Mouse (Mus musculus) midbrain, postnatal 0 days (tissue): ENCODE results near the gene Rd3l. TPM values are rescaled to one million over a fixed set of nuclear protein-coding genes. Genes with fewer than 3 reads are reported as not detected.
"Not testable (repeated sequence)": the region's sequence is repeated elsewhere in the genome, so short reads cannot be mapped to it uniquely, and the experiment has no call there.

Experiments used
- ATAC-seq: fragments of 200-750 bp; cut with Nextera tagmentation; 2 replicates; pipeline ENCODE4 v1.8.0; 2017; ENCODE audit warnings: moderate number of reproducible peaks, mild to moderate bottlenecking, moderate TSS enrichment, moderate library complexity; ENCODE audit not compliant: low FRiP score
- DNase-seq: peaks from one replicate; pipeline ENCODE4 v3.0.0-alpha.2; 2015; ENCODE audit warnings: low spot score
- H3K27ac ChIP-seq: fragments of 300-500 bp; sonication (generic); 2 replicates; pipeline ENCODE4 v1.5.1; 2014; ENCODE audit warnings: low read depth, mild to moderate bottlenecking, low read length, mixed read lengths
- H3K27me3 ChIP-seq: fragments of 300-500 bp; sonication (generic); 2 replicates; pipeline ENCODE4 v1.6.1; 2014; ENCODE audit warnings: low read length, control low read depth, mixed read lengths; ENCODE audit not compliant: insufficient read depth
- H3K36me3 ChIP-seq: fragments of 300-500 bp; sonication (generic); 2 replicates; pipeline ENCODE4 v1.6.1; 2014; ENCODE audit warnings: low read length, control low read depth, mixed read lengths; ENCODE audit not compliant: insufficient read depth
- H3K4me1 ChIP-seq: fragments of 300-500 bp; sonication (generic); 2 replicates; pipeline ENCODE4 v1.6.1; 2014; ENCODE audit warnings: mild to moderate bottlenecking, control low read depth, antibody characterized with exemption, low read length, mixed read lengths; ENCODE audit not compliant: insufficient read depth
- H3K4me2 ChIP-seq: fragments of 300-500 bp; sonication (generic); 2 replicates; pipeline ENCODE4 v1.6.1; 2014; ENCODE audit warnings: low read depth, mild to moderate bottlenecking, low read length, mixed read lengths; ENCODE audit not compliant: poor library complexity, severe bottlenecking
- H3K4me3 ChIP-seq: fragments of 300-500 bp; sonication (generic); 2 replicates; pipeline ENCODE4 v1.5.1; 2014; ENCODE audit warnings: low read depth, mild to moderate bottlenecking, low read length, moderate library complexity
- H3K9ac ChIP-seq: fragments of 300-500 bp; sonication (generic); replicated peaks from 2 replicates; pipeline ENCODE4 v1.6.1; 2014; ENCODE audit warnings: mild to moderate bottlenecking, low read length, moderate library complexity, mixed read lengths; ENCODE audit not compliant: poor library complexity, severe bottlenecking
- H3K9me3 ChIP-seq: fragments of 300-500 bp; sonication (generic); 2 replicates; pipeline ENCODE4 v1.6.1; 2016; ENCODE audit warnings: low read length, control low read depth
- CTCF ChIP-seq: IDR thresholded peaks from 2 replicates; pipeline ENCODE4 v1.5.1; 2016; ENCODE audit warnings: antibody characterized with exemption, mild to moderate bottlenecking
- WGBS: fragments of 180-500 bp; shearing (Covaris S2); extraction: QIAGEN DNeasy Blood & Tissue Kit; methylation state at CpG from one replicate; pipeline ENCODE4 v1.1.7; 2014; 5-methylcytosine and 5-hydroxymethylcytosine counted together
- polyA plus RNA-seq: library from polyadenylated mRNA; unstranded; fragments of >200 nt; fragmentation: Nextera tagmentation; extraction: Ambion mirVana; gene quantifications from 2 replicates; pipeline ENCODE4 v1.2.1, GENCODE M21; 2015
- total RNA-seq: library from RNA; depleted of rRNA; stranded (reverse); fragments of >200 nt; gene quantifications from 2 replicates; pipeline ENCODE4 v1.2.3, GENCODE M21; 2014

Rd3l gene
- total and polyA plus RNA-seq, 2 experiments from 2014 or later, result 0.38 TPM; not detected in 1

DNA sequence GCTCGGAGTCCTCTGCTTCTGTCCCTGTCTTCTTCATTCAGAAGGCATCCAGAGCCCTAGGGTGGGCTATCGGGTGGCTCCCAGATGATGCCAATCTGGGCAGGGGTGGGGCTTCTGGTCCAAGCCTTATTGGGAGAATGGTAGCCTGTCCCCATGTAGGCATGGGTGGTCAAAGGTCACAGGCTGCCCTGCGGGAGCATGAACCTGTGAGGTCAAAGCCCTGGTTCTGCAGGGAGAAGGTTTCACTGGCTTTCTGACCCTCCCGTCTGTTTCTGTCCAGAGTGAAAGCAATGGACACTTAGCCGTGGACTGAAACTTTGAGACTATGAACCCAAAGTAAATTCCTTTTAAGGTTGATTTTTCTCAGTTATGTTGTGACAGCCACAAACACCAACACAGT lies 24.9 kb downstream of the Rd3l start:
- DNase-seq, result no peak
- Histone ChIP-seq H3K27me3 (no peaks in the 10 kb centered on the region), H3K9ac (no peak overlapping the region), H3K27ac (no peak overlapping the region), H3K4me1 (no peaks in the 10 kb centered on the region), H3K4me3 (no peak overlapping the region), H3K4me2 (no peak overlapping the region), H3K9me3 (no peaks in the 10 kb centered on the region), H3K36me3 (peaks cover 17% of the 10 kb centered on the region)
- no peak for TF ChIP-seq CTCF
- no peak for ATAC-seq
- 81% methylated on average over 5 of the region's 5 CpGs for WGBS

DNA sequence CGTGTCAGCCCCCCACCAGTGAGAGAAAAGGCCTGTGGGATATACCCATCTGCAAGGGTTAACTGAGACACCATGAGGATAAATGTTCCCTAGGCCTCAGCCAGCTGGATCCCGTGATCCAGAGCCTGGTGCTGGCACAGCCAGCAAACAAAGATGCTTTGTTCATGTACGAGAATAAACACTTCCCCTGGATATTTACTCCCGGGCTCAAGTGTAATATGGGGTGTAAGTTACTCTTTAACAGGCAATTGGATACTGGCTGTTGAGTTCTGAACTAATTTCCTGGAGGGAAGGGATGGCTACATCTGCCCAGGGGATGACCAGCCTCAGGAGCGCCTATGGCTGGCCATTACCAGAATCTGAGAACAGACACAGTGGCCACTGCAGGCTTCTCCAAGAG lies 29.4 kb downstream of the Rd3l start:
- no peak for TF ChIP-seq CTCF
- H3K4me3 ChIP-seq, result no peak overlapping the region
- no peaks in the 10 kb centered on the region for H3K36me3 ChIP-seq
- ATAC-seq (no peak), DNase-seq (no peak)
- no peak overlapping the region for H3K4me2 ChIP-seq
- H3K9ac ChIP-seq, result no peak overlapping the region
- H3K9me3 ChIP-seq, result no peaks in the 10 kb centered on the region
- H3K27ac ChIP-seq, result no peak overlapping the region
- no peaks in the 10 kb centered on the region for H3K27me3 ChIP-seq
- no peaks in the 10 kb centered on the region for H3K4me1 ChIP-seq
- 63% methylated on average over 5 of the region's 5 CpGs for WGBS

DNA sequence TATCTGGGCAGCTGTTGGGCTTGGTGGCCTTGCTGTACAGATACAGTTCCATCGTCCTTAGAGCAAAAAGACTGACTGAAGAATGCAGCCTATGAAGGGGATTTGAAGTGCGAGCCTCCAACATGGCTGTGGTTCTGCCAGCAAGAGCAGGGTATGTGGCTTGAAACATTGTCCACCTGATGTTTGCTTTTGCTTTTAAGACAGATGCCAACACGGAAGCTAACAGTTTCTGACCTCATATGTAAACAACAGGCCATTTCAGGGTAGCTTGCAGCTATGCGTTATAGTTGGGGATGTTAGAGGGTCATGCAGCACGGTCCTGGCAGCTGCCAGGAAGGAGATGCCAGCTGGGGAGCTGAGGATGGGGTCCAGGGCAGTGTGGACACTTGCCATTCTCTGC lies 30.6 kb downstream of the Rd3l start:
- Histone ChIP-seq H3K27me3 (no peaks in the 10 kb centered on the region), H3K27ac (no peak overlapping the region), H3K4me3 (no peak overlapping the region), H3K4me1 (no peaks in the 10 kb centered on the region), H3K4me2 (no peak overlapping the region), H3K9me3 (no peaks in the 10 kb centered on the region), H3K36me3 (no peaks in the 10 kb centered on the region), H3K9ac (no peak overlapping the region)
- DNase-seq, result no peak
- no peak for TF ChIP-seq CTCF
- ATAC-seq, result no peak
- WGBS, result 82% methylated on average over 5 of the region's 5 CpGs

DNA sequence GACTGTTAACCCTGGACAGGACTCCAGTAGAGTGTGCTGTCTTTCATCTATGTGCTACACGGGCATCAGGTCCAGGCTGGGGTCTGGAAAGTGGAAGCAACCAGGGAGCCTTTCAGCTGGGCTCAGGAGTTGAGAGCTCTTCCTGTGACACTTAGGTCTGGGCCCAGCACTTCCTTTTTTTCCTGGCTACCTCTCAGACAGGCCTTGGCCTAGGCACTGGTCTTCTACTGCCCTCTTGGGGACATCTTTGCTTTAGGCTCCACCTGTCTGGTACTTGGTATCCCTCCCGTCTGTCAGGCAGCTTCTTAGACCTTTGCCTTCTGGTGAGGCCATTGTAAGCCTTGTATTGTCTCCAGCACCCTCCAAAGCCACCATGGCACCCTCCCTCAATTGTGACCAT lies 34.4 kb downstream of the Rd3l start:
- Histone ChIP-seq H3K4me2 (no peak overlapping the region), H3K27ac (no peak overlapping the region), H3K4me1 (no peaks in the 10 kb centered on the region), H3K27me3 (no peaks in the 10 kb centered on the region), H3K9me3 (no peaks in the 10 kb centered on the region), H3K4me3 (no peak overlapping the region), H3K9ac (no peak overlapping the region), H3K36me3 (no peaks in the 10 kb centered on the region)
- DNase-seq (peak; percentile 69), ATAC-seq (no peak)
- TF ChIP-seq CTCF, result peak; percentile 67
- WGBS, result 39% methylated on average over 2 of the region's 2 CpGs

DNA sequence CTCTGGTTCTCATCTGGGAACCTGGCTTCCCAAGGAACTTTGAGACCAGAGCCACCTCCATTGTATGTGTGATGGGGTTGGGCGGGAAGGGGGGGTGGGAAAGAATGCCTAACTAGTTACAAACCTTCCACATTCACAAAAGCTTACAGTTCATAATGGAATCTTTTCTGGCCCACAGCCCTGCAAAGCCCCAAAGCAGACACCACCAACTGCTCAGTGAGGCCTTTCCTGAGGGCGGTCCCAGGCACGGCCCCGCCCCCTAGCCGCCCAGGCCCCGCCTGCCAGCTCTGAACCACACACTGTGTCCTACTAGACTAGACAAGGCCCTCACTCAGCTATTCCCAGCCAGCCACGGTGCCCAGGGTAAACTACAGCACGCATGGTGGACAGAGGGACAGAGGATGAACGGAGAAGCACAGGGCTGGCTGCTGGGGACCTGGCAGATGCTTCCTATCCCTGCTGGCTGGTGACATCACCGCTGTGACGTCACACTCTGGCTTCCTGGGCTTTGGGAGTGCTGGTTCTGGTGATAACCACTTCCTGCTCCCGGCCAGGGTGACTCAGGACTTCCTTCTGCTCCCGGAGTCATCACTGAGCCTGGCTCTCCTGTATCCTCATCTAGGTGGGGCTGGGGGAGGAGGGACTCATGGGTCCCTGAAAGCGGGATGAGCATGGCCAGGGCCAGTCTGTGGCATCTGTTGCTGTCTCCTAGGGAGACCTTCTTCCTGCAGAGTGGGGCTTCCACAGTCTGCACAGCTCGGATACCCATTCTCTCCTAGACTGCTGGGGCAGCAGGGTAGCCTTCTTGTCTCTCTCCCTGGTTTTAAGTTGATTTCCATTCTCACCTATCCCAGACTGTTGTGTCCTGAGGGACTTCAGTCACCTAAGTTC lies 35.1 kb downstream of the Rd3l start:
- not testable (repeated sequence) for H3K4me1 ChIP-seq, H3K4me3 ChIP-seq, H3K27me3 ChIP-seq, H3K4me2 ChIP-seq, H3K9me3 ChIP-seq, H3K27ac ChIP-seq, H3K9ac ChIP-seq, H3K36me3 ChIP-seq, DNase-seq
- ATAC-seq, result 0 out of 2 replicates have a peak, but pooled peaks have one; percentile 52
- 60% methylated on average over 8 of the region's 15 CpGs for WGBS

DNA sequence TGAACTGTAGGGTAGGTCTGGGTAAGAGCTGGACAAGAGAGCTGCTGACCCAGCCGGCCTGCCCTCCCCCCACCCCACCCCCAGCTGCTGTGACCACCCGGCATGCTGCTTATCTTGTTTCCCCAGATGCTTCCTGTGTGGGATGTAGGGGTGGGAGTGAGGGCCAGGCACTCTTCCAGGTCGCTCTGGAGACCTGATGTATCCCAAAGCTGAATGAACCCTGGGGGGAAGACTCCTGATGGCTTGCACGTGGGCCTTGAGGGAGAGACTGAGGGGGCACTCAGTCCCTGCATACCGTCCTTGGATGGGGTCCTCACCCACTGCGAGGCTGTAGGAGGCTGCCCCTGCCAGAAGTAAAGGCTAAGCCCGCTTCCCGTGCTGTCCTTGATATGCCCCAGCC lies 36.0 kb downstream of the Rd3l start:
- Histone ChIP-seq H3K9me3 (no peaks in the 10 kb centered on the region), H3K4me2 (no peak overlapping the region), H3K27me3 (no peaks in the 10 kb centered on the region), H3K9ac (no peak overlapping the region), H3K4me1 (no peaks in the 10 kb centered on the region), H3K27ac (no peak overlapping the region), H3K4me3 (no peak overlapping the region), H3K36me3 (no peaks in the 10 kb centered on the region)
- WGBS, result 67% methylated on average over 8 of the region's 8 CpGs
- ATAC-seq (no peak), DNase-seq (no peak)
- no peak for TF ChIP-seq CTCF

DNA sequence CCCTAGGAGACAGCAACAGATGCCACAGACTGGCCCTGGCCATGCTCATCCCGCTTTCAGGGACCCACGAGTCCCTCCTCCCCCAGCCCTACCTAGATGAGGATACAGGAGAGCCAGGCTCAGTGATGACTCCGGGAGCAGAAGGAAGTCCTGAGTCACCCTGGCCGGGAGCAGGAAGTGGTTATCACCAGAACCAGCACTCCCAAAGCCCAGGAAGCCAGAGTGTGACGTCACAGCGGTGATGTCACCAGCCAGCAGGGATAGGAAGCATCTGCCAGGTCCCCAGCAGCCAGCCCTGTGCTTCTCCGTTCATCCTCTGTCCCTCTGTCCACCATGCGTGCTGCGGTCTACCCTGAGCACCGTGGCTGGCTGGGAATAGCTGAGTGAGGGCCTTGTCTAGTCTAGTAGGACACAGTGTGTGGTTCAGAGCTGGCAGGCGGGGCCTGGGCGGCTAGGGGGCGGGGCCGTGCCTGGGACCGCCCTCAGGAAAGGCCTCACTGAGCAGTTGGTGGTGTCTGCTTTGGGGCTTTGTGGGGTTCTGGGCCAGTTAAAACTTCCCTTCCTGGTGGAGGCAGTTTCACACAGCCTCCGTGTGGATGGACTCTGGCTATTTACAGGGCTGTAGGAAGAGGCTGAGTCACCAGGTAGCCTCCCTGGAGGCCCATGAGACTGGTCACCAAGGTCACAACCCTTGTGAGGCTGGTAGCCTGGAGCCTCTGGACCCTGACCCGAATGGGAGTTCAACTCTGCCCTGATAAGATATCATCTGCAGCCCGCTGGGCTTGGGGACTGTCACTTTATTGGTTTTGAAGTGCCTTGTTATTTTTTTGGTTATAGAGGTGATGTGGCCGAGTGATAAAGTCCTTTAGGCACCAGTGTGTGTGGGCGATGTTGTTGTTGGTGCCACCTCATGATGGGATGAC lies 36.8 kb downstream of the Rd3l start:
- not testable (repeated sequence) for H3K9ac ChIP-seq, H3K9me3 ChIP-seq, H3K4me1 ChIP-seq, H3K36me3 ChIP-seq, DNase-seq, H3K27me3 ChIP-seq, H3K4me2 ChIP-seq, H3K27ac ChIP-seq, ATAC-seq, H3K4me3 ChIP-seq
- WGBS, result 78% methylated on average over 15 of the region's 20 CpGs
